Mouse (Mus musculus): ENCODE results near the gene Rtel1. TPM values are rescaled to one million over a fixed set of nuclear protein-coding genes. Genes with fewer than 3 reads are reported as not detected.
A peak's percentile ranks its signal among the peaks of the same experiment; 100 is the strongest.

The Rtel1 gene
- polyA plus RNA-seq, 1 experiment from 2014 or later, result 10.0 TPM

DNA sequence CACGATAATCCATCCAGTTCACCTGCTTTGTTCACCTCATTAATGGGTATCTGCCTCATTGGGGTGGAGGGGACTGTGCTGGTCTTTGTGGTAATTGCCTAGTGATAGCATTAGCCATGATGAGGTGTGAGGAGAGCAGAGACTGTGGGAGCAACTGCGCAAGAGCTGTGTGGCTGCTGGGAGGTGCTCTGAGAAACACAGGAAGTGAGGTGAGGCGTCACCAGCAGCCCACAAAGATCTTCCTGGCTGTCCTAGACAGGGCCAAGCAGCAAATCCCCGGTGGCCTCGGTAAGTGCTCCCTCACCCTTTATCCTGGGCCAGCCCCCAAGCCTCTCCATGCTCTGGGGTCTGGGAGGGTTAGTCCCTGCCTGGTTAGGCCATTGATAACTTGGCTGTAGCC, 61.6 kb downstream of the Rtel1 start:
- no peak overlapping the region for H3K4me2 ChIP-seq (replicated peaks; ENCODE audit: low read depth)
- H3K4me3 ChIP-seq (ENCODE audit: low read depth, low read length), result no peak overlapping the region
- H3K9me3 ChIP-seq (ENCODE audit: control insufficient read depth), result no peaks in the 10 kb centered on the region
- no peaks in the 10 kb centered on the region for H3K27me3 ChIP-seq (replicated peaks; ENCODE audit: control insufficient read depth, insufficient read depth, low read length)
- H3K27ac ChIP-seq (ENCODE audit: low read depth, low read length), result no peak overlapping the region
- H3K9ac ChIP-seq (ENCODE audit: low read depth, low read length), result no peak overlapping the region
- no peaks in the 10 kb centered on the region for H3K4me1 ChIP-seq (replicated peaks; ENCODE audit: control insufficient read depth, insufficient read depth, low read length)
- H3K36me3 ChIP-seq (ENCODE audit: control insufficient read depth, insufficient read depth), result peaks cover 57% of the 10 kb centered on the region
- ATAC-seq, result no peak
- 81% methylated on average over 5 of the region's 5 CpGs for WGBS
- TF ChIP-seq CTCF (IDR thresholded peaks at IDR 0.05; ENCODE audit: low read depth), result no peak

DNA sequence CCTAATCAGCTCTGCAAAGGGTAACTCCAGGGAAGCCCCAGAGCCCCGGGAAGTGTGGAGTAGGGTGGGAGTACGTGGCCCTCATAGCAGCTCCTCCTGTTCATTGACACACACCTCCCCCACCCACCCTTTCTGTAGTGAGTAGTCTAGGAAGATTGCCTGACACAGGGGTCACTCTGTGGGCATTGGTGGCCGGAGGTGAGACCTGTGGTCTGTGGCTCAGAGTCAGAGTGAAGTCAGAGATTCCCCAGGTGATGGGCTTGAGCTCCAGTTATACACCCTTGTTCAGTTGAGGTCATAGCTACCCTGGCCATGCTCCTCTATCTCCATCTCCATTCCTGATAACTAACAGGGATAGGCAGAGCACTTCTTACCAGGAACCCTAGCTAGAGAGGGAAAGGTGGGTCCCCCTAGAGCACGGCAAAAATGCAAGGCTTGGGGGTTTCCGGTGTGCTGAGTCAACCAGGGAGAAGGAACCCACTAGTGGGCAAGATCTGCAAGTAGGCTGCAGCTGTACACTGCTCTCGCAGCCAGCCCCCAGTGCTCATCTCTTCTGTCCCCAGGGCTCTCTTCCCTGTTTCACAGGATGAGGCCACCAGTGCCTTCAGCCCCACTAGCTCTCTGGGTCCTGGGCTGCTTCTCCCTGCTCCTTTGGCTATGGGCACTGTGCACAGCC, 62.2 kb downstream of the Rtel1 start:
- H3K36me3 ChIP-seq (ENCODE audit: control insufficient read depth, insufficient read depth), result peaks cover 62% of the 10 kb centered on the region
- WGBS, result 91% methylated on average over 6 of the region's 6 CpGs

GRCm38 (mm10) chr2:181384463-181384862, 64.9 kb downstream of the Rtel1 start:
- 71% methylated on average over 7 of the region's 7 CpGs for WGBS
- TF ChIP-seq CTCF (IDR thresholded peaks at IDR 0.05; ENCODE audit: low read depth), result no peak
- H3K27me3 ChIP-seq (replicated peaks; ENCODE audit: control insufficient read depth, insufficient read depth, low read length), result no peaks in the 10 kb centered on the region
- H3K4me3 ChIP-seq (ENCODE audit: low read depth, low read length), result no peak overlapping the region
- H3K27ac ChIP-seq (ENCODE audit: low read depth, low read length), result no peak overlapping the region
- H3K4me2 ChIP-seq (replicated peaks; ENCODE audit: low read depth), result no peak overlapping the region
- no peaks in the 10 kb centered on the region for H3K9me3 ChIP-seq (ENCODE audit: control insufficient read depth)
- ATAC-seq, result peak; percentile 24; the same call in 1 of the 2 replicates
- H3K4me1 ChIP-seq (replicated peaks; ENCODE audit: control insufficient read depth, insufficient read depth, low read length), result no peaks in the 10 kb centered on the region
- H3K9ac ChIP-seq (ENCODE audit: low read depth, low read length), result no peak overlapping the region
- peaks cover 52% of the 10 kb centered on the region for H3K36me3 ChIP-seq (ENCODE audit: control insufficient read depth, insufficient read depth)

More for the DNA sequence above, 62.2 kb downstream of the Rtel1 start:
- Histone ChIP-seq H3K4me2 (replicated peaks; ENCODE audit: low read depth) (no peak overlapping the region), H3K4me1 (replicated peaks; ENCODE audit: control insufficient read depth, insufficient read depth, low read length) (no peaks in the 10 kb centered on the region), H3K27ac (ENCODE audit: low read depth, low read length) (no peak overlapping the region), H3K9me3 (ENCODE audit: control insufficient read depth) (no peaks in the 10 kb centered on the region), H3K9ac (ENCODE audit: low read depth, low read length) (no peak overlapping the region), H3K27me3 (replicated peaks; ENCODE audit: control insufficient read depth, insufficient read depth, low read length) (no peaks in the 10 kb centered on the region), H3K4me3 (ENCODE audit: low read depth, low read length) (no peak overlapping the region)
- no peak for ATAC-seq
- no peak for TF ChIP-seq CTCF (IDR thresholded peaks at IDR 0.05; ENCODE audit: low read depth)

- Histone ChIP-seq H3K27ac (ENCODE audit: low read depth, low read length) (no peak overlapping the region), H3K9me3 (ENCODE audit: control insufficient read depth) (no peaks in the 10 kb centered on the region), H3K36me3 (ENCODE audit: control insufficient read depth, insufficient read depth) (peaks cover 47% of the 10 kb centered on the region), H3K27me3 (replicated peaks; ENCODE audit: control insufficient read depth, insufficient read depth, low read length) (no peaks in the 10 kb centered on the region), H3K9ac (ENCODE audit: low read depth, low read length) (no peak overlapping the region), H3K4me2 (replicated peaks; ENCODE audit: low read depth) (no peak overlapping the region), H3K4me1 (replicated peaks; ENCODE audit: control insufficient read depth, insufficient read depth, low read length) (no peaks in the 10 kb centered on the region), H3K4me3 (ENCODE audit: low read depth, low read length) (no peak overlapping the region)
- no peak for ATAC-seq
- WGBS, result 68% methylated on average over 4 of the region's 4 CpGs
- no peak for TF ChIP-seq CTCF (IDR thresholded peaks at IDR 0.05; ENCODE audit: low read depth)
Observed at GRCm38 (mm10) chr2:181384919-181385391, 65.4 kb downstream of the Rtel1 start.

- Histone ChIP-seq H3K4me2 (replicated peaks; ENCODE audit: low read depth) (no peak overlapping the region), H3K27me3 (replicated peaks; ENCODE audit: control insufficient read depth, insufficient read depth, low read length) (no peaks in the 10 kb centered on the region), H3K36me3 (ENCODE audit: control insufficient read depth, insufficient read depth) (peaks cover 38% of the 10 kb centered on the region), H3K9ac (ENCODE audit: low read depth, low read length) (no peak overlapping the region), H3K4me3 (ENCODE audit: low read depth, low read length) (no peak overlapping the region), H3K9me3 (ENCODE audit: control insufficient read depth) (no peaks in the 10 kb centered on the region), H3K4me1 (replicated peaks; ENCODE audit: control insufficient read depth, insufficient read depth, low read length) (no peaks in the 10 kb centered on the region), H3K27ac (ENCODE audit: low read depth, low read length) (no peak overlapping the region)
- no peak for ATAC-seq
- 73% methylated on average over 3 of the region's 3 CpGs for WGBS
- no peak for TF ChIP-seq CTCF (IDR thresholded peaks at IDR 0.05; ENCODE audit: low read depth)
Observed at GRCm38 (mm10) chr2:181385885-181386284, 66.3 kb downstream of the Rtel1 start.

GRCm38 (mm10) chr2:181386663-181387210, 67.2 kb downstream of the Rtel1 start:
- Histone ChIP-seq H3K4me1 (replicated peaks; ENCODE audit: control insufficient read depth, insufficient read depth, low read length) (no peaks in the 10 kb centered on the region), H3K9ac (ENCODE audit: low read depth, low read length) (no peak overlapping the region), H3K27me3 (replicated peaks; ENCODE audit: control insufficient read depth, insufficient read depth, low read length) (no peaks in the 10 kb centered on the region), H3K27ac (ENCODE audit: low read depth, low read length) (no peak overlapping the region), H3K9me3 (ENCODE audit: control insufficient read depth) (no peaks in the 10 kb centered on the region), H3K4me3 (ENCODE audit: low read depth, low read length) (no peak overlapping the region), H3K4me2 (replicated peaks; ENCODE audit: low read depth) (no peak overlapping the region), H3K36me3 (ENCODE audit: control insufficient read depth, insufficient read depth) (peaks cover 34% of the 10 kb centered on the region)
- whole genome bisulfite sequencing, result 75% methylated on average over 4 of the region's 4 CpGs
- ATAC-seq, result no peak
- no peak for TF ChIP-seq CTCF (IDR thresholded peaks at IDR 0.05; ENCODE audit: low read depth)

All from intestine, postnatal 0 days (tissue).